Mouse (Mus musculus) forebrain, embryonic 16.5 days (tissue): Measurements from ENCODE around the gene Nup188. TPM values are rescaled to one million over a fixed set of nuclear protein-coding genes. Genes with fewer than 3 reads are reported as not detected.

ENCODE experiments used
- ATAC-seq: fragments of 200-750 bp; cut with Nextera tagmentation; 2 replicates; pipeline ENCODE4 v1.8.0; 2017; ENCODE audit warnings: mild to moderate bottlenecking, moderate library complexity
- H3K27ac ChIP-seq: fragments of 300-500 bp; sonication (generic); 2 replicates; pipeline ENCODE4 v1.5.1; 2014; ENCODE audit warnings: low read length, control low read depth
- H3K27me3 ChIP-seq: fragments of 300-500 bp; sonication (generic); replicated peaks from 2 replicates; pipeline ENCODE4 v1.6.1; 2014; ENCODE audit warnings: low read length; ENCODE audit not compliant: control insufficient read depth, insufficient read depth
- H3K36me3 ChIP-seq: fragments of 300-500 bp; sonication (generic); 2 replicates; pipeline ENCODE4 v1.6.1; 2014; ENCODE audit not compliant: control insufficient read depth, insufficient read depth
- H3K4me1 ChIP-seq: fragments of 300-500 bp; sonication (generic); replicated peaks from 2 replicates; pipeline ENCODE4 v1.6.1; 2014; ENCODE audit warnings: low read length; ENCODE audit not compliant: control insufficient read depth, insufficient read depth
- H3K4me2 ChIP-seq: fragments of 300-500 bp; sonication (generic); 2 replicates; pipeline ENCODE4 v1.6.1; 2014; ENCODE audit warnings: mild to moderate bottlenecking, low read length, control low read depth
- H3K4me3 ChIP-seq: fragments of 300-500 bp; sonication (generic); replicated peaks from 2 replicates; pipeline ENCODE4 v1.5.1; 2014; ENCODE audit warnings: mild to moderate bottlenecking, low read length, control low read depth
- H3K9ac ChIP-seq: fragments of 300-500 bp; sonication (generic); replicated peaks from 2 replicates; pipeline ENCODE4 v1.6.1; 2014; ENCODE audit warnings: low read depth, low read length, control low read depth
- H3K9me3 ChIP-seq: fragments of 300-500 bp; sonication (generic); 2 replicates; pipeline ENCODE4 v1.6.1; 2016; ENCODE audit warnings: low read length; ENCODE audit not compliant: control insufficient read depth
- WGBS: fragments of 180-500 bp; shearing (Covaris S2); extraction: QIAGEN DNeasy Blood & Tissue Kit; methylation state at CpG from one replicate; pipeline ENCODE4 v1.1.7; 2014; 5-methylcytosine and 5-hydroxymethylcytosine counted together
- polyA plus RNA-seq: library from polyadenylated mRNA; unstranded; fragments of >200 nt; fragmentation: Nextera tagmentation; extraction: Ambion mirVana; gene quantifications from 2 replicates; pipeline ENCODE4 v1.2.1, GENCODE M21; 2015

Gene Nup188
- polyA plus RNA-seq, 1 experiment from 2014 or later: 25.3 TPM

GRCm38 (mm10) chr2:30306087-30306486 lies 19.9 kb downstream of the Nup188 start:
- 94% methylated on average over 7 of the region's 7 CpGs for WGBS
- H3K9ac ChIP-seq: no peak overlapping the region
- no peaks in the 10 kb centered on the region for H3K27me3 ChIP-seq
- H3K4me2 ChIP-seq: no peak overlapping the region
- no peak overlapping the region for H3K27ac ChIP-seq
- H3K36me3 ChIP-seq: peaks cover 46% of the 10 kb centered on the region
- ATAC-seq: no peak
- no peaks in the 10 kb centered on the region for H3K9me3 ChIP-seq
- no peaks in the 10 kb centered on the region for H3K4me1 ChIP-seq
- H3K4me3 ChIP-seq: no peak overlapping the region

- no peak for ATAC-seq
- H3K36me3 ChIP-seq: peaks cover 52% of the 10 kb centered on the region
- no peaks in the 10 kb centered on the region for H3K27me3 ChIP-seq
- H3K4me1 ChIP-seq: no peaks in the 10 kb centered on the region
- no peaks in the 10 kb centered on the region for H3K9me3 ChIP-seq
- no peak overlapping the region for H3K4me3 ChIP-seq
- 95% methylated on average over 3 of the region's 3 CpGs for WGBS
- H3K9ac ChIP-seq: no peak overlapping the region
- no peak overlapping the region for H3K27ac ChIP-seq
- H3K4me2 ChIP-seq: no peak overlapping the region
Measured at GRCm38 (mm10) chr2:30309351-30309750, 23.2 kb downstream of the Nup188 start.

- ATAC-seq: no peak
- no peak overlapping the region for H3K9ac ChIP-seq
- 90% methylated on average over 2 of the region's 2 CpGs for WGBS
- H3K27me3 ChIP-seq: no peaks in the 10 kb centered on the region
- H3K4me2 ChIP-seq: no peak overlapping the region
- peaks cover 55% of the 10 kb centered on the region for H3K36me3 ChIP-seq
- H3K27ac ChIP-seq: no peak overlapping the region
- no peak overlapping the region for H3K4me3 ChIP-seq
- no peaks in the 10 kb centered on the region for H3K4me1 ChIP-seq
- H3K9me3 ChIP-seq: no peaks in the 10 kb centered on the region
Measured at GRCm38 (mm10) chr2:30311481-30311880, 25.3 kb downstream of the Nup188 start.

- H3K4me2 ChIP-seq: no peak overlapping the region
- no peaks in the 10 kb centered on the region for H3K27me3 ChIP-seq
- H3K36me3 ChIP-seq: peaks cover 56% of the 10 kb centered on the region
- no peak overlapping the region for H3K27ac ChIP-seq
- WGBS: 94% methylated on average over 4 of the region's 4 CpGs
- no peak overlapping the region for H3K4me3 ChIP-seq
- H3K9ac ChIP-seq: no peak overlapping the region
- ATAC-seq: no peak
- no peaks in the 10 kb centered on the region for H3K9me3 ChIP-seq
- H3K4me1 ChIP-seq: no peaks in the 10 kb centered on the region
Measured at GRCm38 (mm10) chr2:30316136-30316535, 29.9 kb downstream of the Nup188 start.

GRCm38 (mm10) chr2:30316955-30317354 lies 30.8 kb downstream of the Nup188 start:
- Histone ChIP-seq H3K9me3 (no peaks in the 10 kb centered on the region), H3K36me3 (peaks cover 60% of the 10 kb centered on the region), H3K27ac (no peak overlapping the region), H3K4me3 (no peak overlapping the region), H3K4me1 (no peaks in the 10 kb centered on the region), H3K27me3 (no peaks in the 10 kb centered on the region), H3K9ac (no peak overlapping the region), H3K4me2 (no peak overlapping the region)
- no peak for ATAC-seq
- 94% methylated on average over 5 of the region's 5 CpGs for WGBS

- Histone ChIP-seq H3K9ac (no peak overlapping the region), H3K36me3 (peaks cover 69% of the 10 kb centered on the region), H3K27me3 (no peaks in the 10 kb centered on the region), H3K4me1 (no peaks in the 10 kb centered on the region), H3K27ac (no peak overlapping the region), H3K9me3 (no peaks in the 10 kb centered on the region), H3K4me2 (no peak overlapping the region), H3K4me3 (no peak overlapping the region)
- WGBS: 93% methylated on average over 4 of the region's 4 CpGs
- ATAC-seq: no peak
Measured at GRCm38 (mm10) chr2:30319260-30319659, 33.1 kb downstream of the Nup188 start.

GRCm38 (mm10) chr2:30323111-30323510 lies 36.9 kb downstream of the Nup188 start:
- no peak for ATAC-seq
- Histone ChIP-seq H3K27me3 (no peaks in the 10 kb centered on the region), H3K36me3 (peaks cover 69% of the 10 kb centered on the region), H3K9ac (no peak overlapping the region), H3K4me3 (no peak overlapping the region), H3K9me3 (no peaks in the 10 kb centered on the region), H3K4me2 (no peak overlapping the region), H3K27ac (no peak overlapping the region), H3K4me1 (no peaks in the 10 kb centered on the region)
- WGBS: 96% methylated on average over 7 of the region's 7 CpGs

- Histone ChIP-seq H3K27ac (no peak overlapping the region), H3K27me3 (no peaks in the 10 kb centered on the region), H3K4me2 (no peak overlapping the region), H3K9ac (no peak overlapping the region), H3K9me3 (no peaks in the 10 kb centered on the region), H3K36me3 (peaks cover 75% of the 10 kb centered on the region), H3K4me3 (no peak overlapping the region), H3K4me1 (no peaks in the 10 kb centered on the region)
- no peak for ATAC-seq
- WGBS: 93% methylated on average over 5 of the region's 5 CpGs
Measured at GRCm38 (mm10) chr2:30325296-30325695, 39.1 kb downstream of the Nup188 start.

GRCm38 (mm10) chr2:30327276-30327675 lies 41.1 kb downstream of the Nup188 start:
- ATAC-seq: no peak
- no peak overlapping the region for H3K4me3 ChIP-seq
- H3K27me3 ChIP-seq: no peaks in the 10 kb centered on the region
- WGBS: 92% methylated on average over 7 of the region's 7 CpGs
- H3K4me2 ChIP-seq: no peak overlapping the region
- no peak overlapping the region for H3K9ac ChIP-seq
- no peak overlapping the region for H3K27ac ChIP-seq
- H3K4me1 ChIP-seq: no peaks in the 10 kb centered on the region
- no peaks in the 10 kb centered on the region for H3K9me3 ChIP-seq
- H3K36me3 ChIP-seq: peaks cover 65% of the 10 kb centered on the region

GRCm38 (mm10) chr2:30328791-30329190 lies 42.6 kb downstream of the Nup188 start:
- Histone ChIP-seq H3K36me3 (peaks cover 62% of the 10 kb centered on the region), H3K4me2 (no peak overlapping the region), H3K27me3 (no peaks in the 10 kb centered on the region), H3K4me3 (no peak overlapping the region), H3K27ac (no peak overlapping the region), H3K4me1 (no peaks in the 10 kb centered on the region), H3K9ac (no peak overlapping the region), H3K9me3 (no peaks in the 10 kb centered on the region)
- ATAC-seq: no peak
- WGBS: 76% methylated on average over 3 of the region's 3 CpGs
